Mouse (Mus musculus): ENCODE data around the gene Trim28. TPM values are rescaled to one million over a fixed set of nuclear protein-coding genes. Genes with fewer than 3 reads are reported as not detected.
A peak's percentile ranks its signal among the peaks of the same experiment; 100 is the strongest.
"Not testable (repeated sequence)": the region's sequence is repeated elsewhere in the genome, so short reads cannot be mapped to it uniquely, and the experiment has no call there.

Gene Trim28
- total RNA-seq, 2 experiments from 2014 or later: 86.8 to 96.2 TPM

GRCm38 (mm10) chr7:13053001-13053400, 54.1 kb downstream of the Trim28 start:
- no peak for DNase-seq (ENCODE audit: low spot score)
- intact Hi-C loops (cut with DNase I): loop anchor here (5.0 kb wide), 2 partner anchors 131 to 224 kb away; partner anchors contain the start of genes Lig1, Rps5 and Zswim9

- intact Hi-C loops (cut with DNase I): loop anchor here (5.0 kb wide), 2 partner anchors 131 to 224 kb away; partner anchors contain the start of genes Lig1, Rps5 and Zswim9
- no peak for DNase-seq (ENCODE audit: low spot score)
These were observed 54.6 kb downstream of the Trim28 start for GRCm38 (mm10) chr7:13053501-13053900.

- intact Hi-C loops (cut with DNase I): loop anchor here (2.0 to 5.0 kb wide), 3 partner anchors 19 to 223 kb away; partner anchors contain the start of genes Chmp2a, Lig1, Rps5 and Zswim9
- no peak for DNase-seq (ENCODE audit: low spot score)
These were observed 55.0 kb downstream of the Trim28 start for GRCm38 (mm10) chr7:13053961-13054286.

- intact Hi-C loops (cut with DNase I): loop anchor here (2.0 to 5.0 kb wide), 3 partner anchors 20 to 223 kb away; partner anchors contain the start of genes Chmp2a, Lig1, Rps5 and Zswim9
- DNase-seq (ENCODE audit: low spot score): peak; percentile 82
These were observed 55.5 kb downstream of the Trim28 start, which contains the start of gene Mzf1 for GRCm38 (mm10) chr7:13054287-13055010. Mzf1 (minus strand) TSS chr7:13054764.

GRCm38 (mm10) chr7:13056913-13057700, 58.2 kb downstream of the Trim28 start:
- no peak for DNase-seq (ENCODE audit: low spot score)
- intact Hi-C loops (cut with DNase I): no loop called here

GRCm38 (mm10) chr7:13059536-13059935, 60.6 kb downstream of the Trim28 start:
- no peak for DNase-seq (ENCODE audit: low spot score)
- intact Hi-C loops (cut with DNase I): no loop called here

- intact Hi-C loops (cut with DNase I): not testable (repeated sequence)
These were observed 64.5 kb downstream of the Trim28 start for GRCm38 (mm10) chr7:13063399-13063798.

GRCm38 (mm10) chr7:13072293-13072692, 73.4 kb downstream of the Trim28 start:
- intact Hi-C loops (cut with DNase I): no loop called here
- no peak for DNase-seq (ENCODE audit: low spot score)

More at GRCm38 (mm10) chr7:13063399-13063798, 64.5 kb downstream of the Trim28 start:
- DNase-seq (ENCODE audit: low spot score): not testable (repeated sequence)

Other genes starting within 250 kb of the Trim28 start
- under 1 TPM; 0.48 to 0.91 TPM for gene Zscan18, start 195.5 kb upstream of the Trim28 start, total RNA-seq (2021)
- gene Zfp329, start 180.3 kb upstream of the Trim28 start, total RNA-seq (2021): 1 to 10 TPM; 6.6 to 7.1 TPM
- gene Zfp110, start 164.4 kb upstream of the Trim28 start, total RNA-seq (2021): 10 to 100 TPM; 14.1 to 16.3 TPM
- gene Zfp128, start 117.9 kb upstream of the Trim28 start, total RNA-seq (2021): 1 to 10 TPM; 3.2 to 4.0 TPM
- 1 to 10 TPM; 5.2 to 6.2 TPM for gene Zscan22, start 101.3 kb upstream of the Trim28 start, total RNA-seq (2021)
- gene Rps5, start 76.8 kb upstream of the Trim28 start, total RNA-seq (2021): 100 to 1,000 TPM; 507 to 542 TPM
- gene Rnf225, start 71.7 kb upstream of the Trim28 start, total RNA-seq (2021): under 1 TPM; 0.21 to 0.22 TPM
- gene Zfp324, start 33.3 kb upstream of the Trim28 start, total RNA-seq (2021): 1 to 10 TPM; 3.2 to 4.6 TPM
- 1 to 10 TPM; 2.5 to 3.0 TPM for gene Zfp446, start 21.3 kb upstream of the Trim28 start, total RNA-seq (2021)
- gene Slc27a5, start 922 bp upstream of the Trim28 start, total RNA-seq (2021): not detected
- 10 to 100 TPM in 1 of 2 experiments, 1 to 10 TPM in 1; 7.3 to 10.9 TPM for gene Zbtb45, start 10.9 kb downstream of the Trim28 start, total RNA-seq (2021)
- gene Chmp2a, start 35.7 kb downstream of the Trim28 start, total RNA-seq (2021): 100 to 1,000 TPM; 120 to 122 TPM
- gene Ube2m, start 39.2 kb downstream of the Trim28 start, total RNA-seq (2021): 100 to 1,000 TPM; 190 to 199 TPM
- gene Mzf1, start 55.6 kb downstream of the Trim28 start, total RNA-seq (2021): under 1 TPM; 0.39 to 0.48 TPM
- gene Vmn1r85, start 96.1 kb downstream of the Trim28 start, total RNA-seq (2021): not detected
- gene Vmn1r86, start 120.8 kb downstream of the Trim28 start, total RNA-seq (2021): not detected
- not detected for gene Vmn1r87, start 141.0 kb downstream of the Trim28 start, total RNA-seq (2021)
- gene Vmn1r88, start 160.5 kb downstream of the Trim28 start, total RNA-seq (2021): under 1 TPM; 0.03 to 0.05 TPM
- not detected for gene Vmn1r89, start 213.9 kb downstream of the Trim28 start, total RNA-seq (2021)